In the genomic region with DNA sequence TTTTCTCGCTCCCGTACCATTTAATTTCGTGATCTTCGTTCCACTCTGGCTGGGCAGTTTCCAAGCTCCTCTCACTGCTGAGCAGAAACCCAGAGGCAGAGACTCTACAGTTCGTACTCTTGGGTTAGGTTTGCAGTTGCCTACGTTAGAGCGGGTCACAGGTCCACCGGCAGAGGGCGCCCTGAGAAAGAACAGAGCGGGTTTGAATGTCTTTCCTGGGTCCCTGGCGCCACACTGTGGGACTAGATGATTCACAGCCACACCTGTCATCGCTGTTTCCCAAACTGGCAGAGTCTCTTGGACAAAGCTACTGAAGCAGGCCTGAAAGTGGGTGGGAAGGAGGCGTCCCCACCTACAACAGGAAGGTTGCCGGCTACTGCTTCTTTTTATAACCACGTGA, we compare ENCODE assay signal across 7 mouse cellular contexts.
DNase-seq lines count a peak whose midpoint lies in the region; ATAC-seq lines count a peak whose summit lies in the region.

No protein-coding gene starts in this region.

- no peaks in the 10 kb centered on the region for H3K36me3 ChIP-seq in midbrain, embryonic 16.5 days (ENCODE audit: control insufficient read depth, insufficient read depth, low read length)

- peaks cover 17% of the 10 kb centered on the region for H3K4me1 ChIP-seq in midbrain, embryonic 16.5 days (ENCODE audit: control insufficient read depth, insufficient read depth, low read length)

- ATAC-seq in midbrain, embryonic 16.5 days: peak; percentile 76; the same call in 1 of the 2 replicates

- H3K9me3 ChIP-seq in midbrain, embryonic 16.5 days (replicated peaks; ENCODE audit: control insufficient read depth, low read length, poor library complexity, severe bottlenecking): no peaks in the 10 kb centered on the region

- H3K4me3 ChIP-seq in midbrain, embryonic 16.5 days (ENCODE audit: low read depth, low read length): no peak overlapping the region

- peak overlapping the region; percentile 14; the same call in 1 of the 2 replicates for H3K4me2 ChIP-seq in midbrain, embryonic 16.5 days (ENCODE audit: low read length)

- DNase-seq in adrenal gland, adult (ENCODE audit: inconsistent age in 2 of 2, low spot score in 1 of 2): peak; percentile 77 to 91
- DNase-seq in cerebellum, postnatal 36 days: peak; percentile 97 to 99
- DNase-seq in gastrocnemius, postnatal 10 days: peak; percentile 84
- peak; percentile 80 for DNase-seq in kidney, adult 18-20 months
- DNase-seq in left cerebral cortex, postnatal 4 days: peak; percentile 98
- DNase-seq in spleen, postnatal 4 days (ENCODE audit: low spot score in 2 of 2): peak; percentile 49 to 86

- 2% methylated on average over 15 of the region's 15 CpGs for WGBS in midbrain, embryonic 16.5 days

- H3K27ac ChIP-seq in midbrain, embryonic 16.5 days (ENCODE audit: low read length): peak overlapping the region; percentile 5; the same call in 1 of the 2 replicates

- H3K9ac ChIP-seq in midbrain, embryonic 16.5 days (ENCODE audit: low read depth, low read length): no peak overlapping the region

- intact Hi-C loops in left cerebral cortex, postnatal 4 days (cut with DNase I): loop anchor here (5.0 kb wide), 1 partner anchor 50 kb away; no protein-coding TSS in a partner anchor

- H3K27me3 ChIP-seq in midbrain, embryonic 16.5 days (ENCODE audit: control insufficient read depth, insufficient read depth, low read depth, low read length): peaks cover 21% of the 10 kb centered on the region
